Mouse (Mus musculus) stomach, embryonic 16.5 days (tissue): Measurements from ENCODE around the gene Vat1. TPM values are rescaled to one million over a fixed set of nuclear protein-coding genes. Genes with fewer than 3 reads are reported as not detected.

Experiments
- microRNA-seq: library from miRNA; unstranded; fragments of <30 nt; microRNA quantifications from one replicate; pipeline ENCODE4, GENCODE M21; 2016
- polyA plus RNA-seq: library from polyadenylated mRNA; unstranded; fragments of >200 nt; fragmentation: Nextera tagmentation; extraction: Ambion mirVana; gene quantifications from 2 replicates; pipeline ENCODE4 v1.2.1, GENCODE M21; 2015

Vat1 gene
- polyA plus RNA-seq, 1 experiment from 2014 or later = 67.1 TPM

Small RNAs within 50 kb of the gene (microRNA-seq; reads per million reads assigned to microRNA genes)
- gene Mir6929 = not detected

Other genes starting within 250 kb of the Vat1 start
- gene Ezh1, start 239.8 kb downstream of the Vat1 start, polyA plus RNA-seq = 18.5 and 21.8 TPM in 2 replicates
- 95.8 and 106 TPM in 2 replicates for gene Ramp2, start 220.2 kb downstream of the Vat1 start, polyA plus RNA-seq
- gene Vps25, start 212.5 kb downstream of the Vat1 start, polyA plus RNA-seq = 133 and 141 TPM in 2 replicates
- 23.5 and 28.0 TPM in 2 replicates for gene Wnk4, start 205.7 kb downstream of the Vat1 start, polyA plus RNA-seq
- 0.70 and 1.2 TPM in 2 replicates for gene Cntd1, start 187.2 kb downstream of the Vat1 start, polyA plus RNA-seq
- 194 and 197 TPM in 2 replicates for gene Coa3, start 187.1 kb downstream of the Vat1 start, polyA plus RNA-seq
- gene Becn1, start 163.9 kb downstream of the Vat1 start, polyA plus RNA-seq = 143 and 147 TPM in 2 replicates
- 98.2 and 107 TPM in 2 replicates for gene Psme3, start 150.0 kb downstream of the Vat1 start, polyA plus RNA-seq
- gene Aoc2, start 141.2 kb downstream of the Vat1 start, polyA plus RNA-seq = 0.97 and 1.4 TPM in 2 replicates
- gene Aoc3, start 135.6 kb downstream of the Vat1 start, polyA plus RNA-seq = 3.5 TPM in 2 replicates
- gene G6pc, start 98.7 kb downstream of the Vat1 start, polyA plus RNA-seq = 0.09 and 0.15 TPM in 2 replicates
- gene Aarsd1, start 48.6 kb downstream of the Vat1 start, polyA plus RNA-seq = 57.6 and 58.0 TPM in 2 replicates
- 7.5 and 10.8 TPM in 2 replicates for gene Gm27029, start 41.4 kb downstream of the Vat1 start, polyA plus RNA-seq
- 17.6 and 19.0 TPM in 2 replicates for gene Rundc1, start 41.1 kb downstream of the Vat1 start, polyA plus RNA-seq
- gene Ptges3l, start 40.9 kb downstream of the Vat1 start, polyA plus RNA-seq = 16.3 and 26.9 TPM in 2 replicates
- gene Rpl27, start 23.9 kb downstream of the Vat1 start, polyA plus RNA-seq = 241 and 276 TPM in 2 replicates
- 26.3 and 26.8 TPM in 2 replicates for gene Ifi35, start 17.8 kb downstream of the Vat1 start, polyA plus RNA-seq
- gene Rnd2, start 1.2 kb downstream of the Vat1 start, polyA plus RNA-seq = 10.7 and 11.9 TPM in 2 replicates
- 8.3 and 9.2 TPM in 2 replicates for gene Brca1, start 85.7 kb upstream of the Vat1 start, polyA plus RNA-seq
- gene Nbr1, start 85.9 kb upstream of the Vat1 start, polyA plus RNA-seq = 68.7 and 78.4 TPM in 2 replicates
- 10.3 and 12.4 TPM in 2 replicates for gene Tmem106a, start 116.0 kb upstream of the Vat1 start, polyA plus RNA-seq
- gene Gm11634, start 133.0 kb upstream of the Vat1 start, polyA plus RNA-seq = not detected in 2 replicates
- gene Rdm1, start 161.0 kb upstream of the Vat1 start, polyA plus RNA-seq = 39.6 and 40.8 TPM in 2 replicates
- 8.2 and 8.5 TPM in 2 replicates for gene Arl4d, start 199.3 kb upstream of the Vat1 start, polyA plus RNA-seq